Mouse (Mus musculus) midbrain, embryonic 12.5 days (tissue): ENCODE results near the gene Efna2. TPM values are rescaled to one million over a fixed set of nuclear protein-coding genes. Genes with fewer than 3 reads are reported as not detected.

Source experiments
- ATAC-seq: fragments of 200-750 bp; cut with Nextera tagmentation; 2 replicates; pipeline ENCODE4 v1.8.0; 2017; ENCODE audit warnings: low read depth, moderate TSS enrichment, moderate library complexity; ENCODE audit not compliant: low FRiP score
- H3K27ac ChIP-seq: fragments of 300-500 bp; sonication (generic); replicated peaks from 2 replicates; pipeline ENCODE4 v1.5.1; 2016; ENCODE audit warnings: mild to moderate bottlenecking
- H3K27me3 ChIP-seq: fragments of 300-500 bp; sonication (generic); 2 replicates; pipeline ENCODE4 v1.6.1; 2016; ENCODE audit warnings: mild to moderate bottlenecking
- H3K36me3 ChIP-seq: fragments of 300-500 bp; sonication (generic); 2 replicates; pipeline ENCODE4 v1.6.1; 2016
- H3K4me1 ChIP-seq: fragments of 300-500 bp; sonication (generic); 2 replicates; pipeline ENCODE4 v1.6.1; 2016
- H3K4me2 ChIP-seq: fragments of 300-500 bp; sonication (generic); replicated peaks from 2 replicates; pipeline ENCODE4 v1.6.1; 2016; ENCODE audit warnings: mild to moderate bottlenecking, moderate library complexity
- H3K4me3 ChIP-seq: fragments of 300-500 bp; sonication (generic); 2 replicates; pipeline ENCODE4 v1.5.1; 2016; ENCODE audit warnings: mild to moderate bottlenecking
- H3K9ac ChIP-seq: fragments of 300-500 bp; sonication (generic); replicated peaks from 2 replicates; pipeline ENCODE4 v1.6.1; 2016; ENCODE audit warnings: mild to moderate bottlenecking, moderate library complexity
- H3K9me3 ChIP-seq: fragments of 300-500 bp; sonication (generic); 2 replicates; pipeline ENCODE4 v1.6.1; 2016; ENCODE audit warnings: mild to moderate bottlenecking
- WGBS: fragments of 180-500 bp; shearing (Covaris S2); methylation state at CpG from one replicate; pipeline ENCODE4 v1.1.7; 2016; 5-methylcytosine and 5-hydroxymethylcytosine counted together
- polyA plus RNA-seq: library from polyadenylated mRNA; unstranded; fragments of >200 nt; fragmentation: Nextera tagmentation; extraction: Ambion mirVana; gene quantifications from 2 replicates; pipeline ENCODE4 v1.2.1, GENCODE M21; 2016

Gene Efna2
- polyA plus RNA-seq, 1 experiment from 2014 or later, result 127 TPM

- Histone ChIP-seq H3K36me3 (peaks cover 29% of the 10 kb centered on the region), H3K27me3 (peaks cover 5% of the 10 kb centered on the region; the same call in 1 of the 2 replicates), H3K4me2 (no peak overlapping the region), H3K4me1 (peaks cover 66% of the 10 kb centered on the region), H3K4me3 (no peak overlapping the region), H3K9ac (no peak overlapping the region), H3K9me3 (no peaks in the 10 kb centered on the region), H3K27ac (no peak overlapping the region)
- WGBS, result 94% methylated on average over 12 of the region's 12 CpGs
- no peak for ATAC-seq
These were observed 35.1 kb upstream of the Efna2 start for GRCm38 (mm10) chr10:80144159-80144558.

GRCm38 (mm10) chr10:80144864-80145838 lies 34.1 kb upstream of the Efna2 start:
- peaks cover 61% of the 10 kb centered on the region for H3K4me1 ChIP-seq
- no peak overlapping the region for H3K9ac ChIP-seq
- H3K4me2 ChIP-seq, result 0 out of 2 replicates have a peak overlapping the region, but pooled peaks have one; percentile 17

GRCm38 (mm10) chr10:80145896-80146295 lies 33.4 kb upstream of the Efna2 start:
- Histone ChIP-seq H3K4me1 (peaks cover 55% of the 10 kb centered on the region), H3K9ac (no peak overlapping the region), H3K36me3 (peaks cover 29% of the 10 kb centered on the region), H3K4me2 (0 out of 2 replicates have a peak overlapping the region, but pooled peaks have one; percentile 17), H3K27me3 (no peaks in the 10 kb centered on the region), H3K4me3 (0 out of 2 replicates have a peak overlapping the region, but pooled peaks have one; percentile 4), H3K27ac (0 out of 2 replicates have a peak overlapping the region, but pooled peaks have one; percentile 20), H3K9me3 (no peaks in the 10 kb centered on the region)
- 87% methylated on average over 6 of the region's 6 CpGs for WGBS
- no peak for ATAC-seq

More at GRCm38 (mm10) chr10:80144864-80145838, 34.1 kb upstream of the Efna2 start:
- Histone ChIP-seq H3K27me3 (no peaks in the 10 kb centered on the region), H3K36me3 (peaks cover 29% of the 10 kb centered on the region), H3K27ac (0 out of 2 replicates have a peak overlapping the region, but pooled peaks have one; percentile 20), H3K9me3 (no peaks in the 10 kb centered on the region), H3K4me3 (0 out of 2 replicates have a peak overlapping the region, but pooled peaks have one; percentile 4)
- no peak for ATAC-seq
- 78% methylated on average over 20 of the region's 20 CpGs for WGBS

- WGBS, result 75% methylated on average over 4 of the region's 4 CpGs
- Histone ChIP-seq H3K27ac (peak overlapping the region; percentile 98; the same call in 1 of the 2 replicates), H3K27me3 (no peaks in the 10 kb centered on the region), H3K4me2 (no peak overlapping the region), H3K4me3 (0 out of 2 replicates have a peak overlapping the region, but pooled peaks have one; percentile 100), H3K4me1 (peaks cover 50% of the 10 kb centered on the region), H3K9ac (0 out of 2 replicates have a peak overlapping the region, but pooled peaks have one; percentile 12), H3K9me3 (no peaks in the 10 kb centered on the region), H3K36me3 (peaks cover 36% of the 10 kb centered on the region)
- ATAC-seq, result no peak
These were observed 32.7 kb upstream of the Efna2 start for GRCm38 (mm10) chr10:80146568-80147011.

GRCm38 (mm10) chr10:80147146-80147718 lies 32.0 kb upstream of the Efna2 start:
- H3K9ac ChIP-seq, result peak overlapping the region; percentile 89; the same call in 1 of the 2 replicates
- peaks cover 42% of the 10 kb centered on the region for H3K36me3 ChIP-seq
- H3K9me3 ChIP-seq, result no peaks in the 10 kb centered on the region
- peaks cover 49% of the 10 kb centered on the region for H3K4me1 ChIP-seq
- peak overlapping the region; percentile 96 for H3K4me2 ChIP-seq
- H3K27me3 ChIP-seq, result no peaks in the 10 kb centered on the region
- ATAC-seq, result no peak
- H3K4me3 ChIP-seq, result peak overlapping the region; percentile 100
- 77% methylated on average over 5 of the region's 5 CpGs for WGBS
- H3K27ac ChIP-seq, result peak overlapping the region; percentile 98

- H3K4me2 ChIP-seq, result peak within 1 kb of the TSS; percentile 96
- 1% methylated on average over 26 of the region's 42 CpGs for WGBS
- peak within 1 kb of the TSS; percentile 98 for H3K27ac ChIP-seq
- H3K4me1 ChIP-seq, result peaks cover 51% of the 10 kb centered on the region
- H3K36me3 ChIP-seq, result peaks cover 49% of the 10 kb centered on the region
- H3K27me3 ChIP-seq, result no peaks in the 10 kb centered on the region
- H3K9me3 ChIP-seq, result no peaks in the 10 kb centered on the region
- peak within 1 kb of the TSS; percentile 89 for H3K9ac ChIP-seq
- peak within 1 kb of the TSS; percentile 100 for H3K4me3 ChIP-seq
- peak; percentile 21 for ATAC-seq
These were observed 31.3 kb upstream of the Efna2 start, which contains the start of gene Midn for GRCm38 (mm10) chr10:80147719-80148601. Gene Midn (plus strand): TSS chr10:80148272.

- no peaks in the 10 kb centered on the region for H3K9me3 ChIP-seq
- H3K36me3 ChIP-seq, result peaks cover 54% of the 10 kb centered on the region
- peak overlapping the region; percentile 96 for H3K4me2 ChIP-seq
- WGBS, result under 1% methylated on average over 57 of the region's 57 CpGs
- peak; percentile 45 for ATAC-seq
- no peaks in the 10 kb centered on the region for H3K27me3 ChIP-seq
- H3K4me3 ChIP-seq, result peak overlapping the region; percentile 100
- peaks cover 52% of the 10 kb centered on the region for H3K4me1 ChIP-seq
- peak overlapping the region; percentile 98 for H3K27ac ChIP-seq
- H3K9ac ChIP-seq, result peak overlapping the region; percentile 89
These were observed 30.5 kb upstream of the Efna2 start for GRCm38 (mm10) chr10:80148610-80149290.

GRCm38 (mm10) chr10:80149291-80150225 lies 29.7 kb upstream of the Efna2 start:
- Histone ChIP-seq H3K27me3 (no peaks in the 10 kb centered on the region), H3K4me3 (peak overlapping the region; percentile 100), H3K9me3 (no peaks in the 10 kb centered on the region), H3K4me2 (peak overlapping the region; percentile 96), H3K27ac (peak overlapping the region; percentile 100), H3K36me3 (peaks cover 54% of the 10 kb centered on the region), H3K4me1 (peaks cover 56% of the 10 kb centered on the region), H3K9ac (peak overlapping the region; percentile 100)
- WGBS, result 0% methylated on average over 84 of the region's 88 CpGs
- peak; percentile 78 for ATAC-seq

- Histone ChIP-seq H3K9ac (peak overlapping the region; percentile 100), H3K36me3 (peaks cover 54% of the 10 kb centered on the region), H3K27me3 (no peaks in the 10 kb centered on the region), H3K4me3 (peak overlapping the region; percentile 100), H3K9me3 (no peaks in the 10 kb centered on the region), H3K27ac (peak overlapping the region; percentile 100), H3K4me2 (peak overlapping the region; percentile 96), H3K4me1 (peaks cover 58% of the 10 kb centered on the region)
- under 1% methylated on average over 54 of the region's 71 CpGs for WGBS
- no peak; the same call in 1 of the 2 replicates for ATAC-seq
These were observed 28.8 kb upstream of the Efna2 start for GRCm38 (mm10) chr10:80150226-80151210.
